Mouse (Mus musculus) embryonic facial prominence, embryonic 12.5 days (tissue): ENCODE measurements around the gene Atg9b. TPM values are rescaled to one million over a fixed set of nuclear protein-coding genes. Genes with fewer than 3 reads are reported as not detected.

Source experiments
- ATAC-seq: fragments of 200-750 bp; cut with Nextera tagmentation; 2 replicates; pipeline ENCODE4 v1.8.0; 2017; ENCODE audit not compliant: insufficient number of reproducible peaks, insufficient read depth, low FRiP score, low TSS enrichment
- H3K27ac ChIP-seq: fragments of 300-500 bp; sonication (generic); 2 replicates; pipeline ENCODE4 v1.5.1; 2016; ENCODE audit warnings: mild to moderate bottlenecking
- H3K27me3 ChIP-seq: fragments of 300-500 bp; sonication (generic); 2 replicates; pipeline ENCODE4 v1.6.1; 2016; ENCODE audit warnings: mild to moderate bottlenecking, moderate library complexity
- H3K36me3 ChIP-seq: fragments of 300-500 bp; sonication (generic); 2 replicates; pipeline ENCODE4 v1.6.1; 2016; ENCODE audit warnings: mild to moderate bottlenecking
- H3K4me1 ChIP-seq: fragments of 300-500 bp; sonication (generic); 2 replicates; pipeline ENCODE4 v1.6.1; 2016
- H3K4me2 ChIP-seq: fragments of 300-500 bp; sonication (generic); replicated peaks from 2 replicates; pipeline ENCODE4 v1.6.1; 2016; ENCODE audit warnings: mild to moderate bottlenecking, moderate library complexity
- H3K4me3 ChIP-seq: fragments of 300-500 bp; sonication (generic); 2 replicates; pipeline ENCODE4 v1.5.1; 2016; ENCODE audit warnings: mild to moderate bottlenecking
- H3K9ac ChIP-seq: fragments of 300-500 bp; sonication (generic); 2 replicates; pipeline ENCODE4 v1.6.1; 2016; ENCODE audit warnings: mild to moderate bottlenecking, moderate library complexity
- H3K9me3 ChIP-seq: fragments of 300-500 bp; sonication (generic); 2 replicates; pipeline ENCODE4 v1.6.1; 2016; ENCODE audit warnings: mild to moderate bottlenecking, moderate library complexity
- WGBS: fragments of 180-500 bp; shearing (Covaris S2); methylation state at CpG from one replicate; pipeline ENCODE4 v1.1.7; 2016; 5-methylcytosine and 5-hydroxymethylcytosine counted together
- polyA plus RNA-seq: library from polyadenylated mRNA; unstranded; fragments of >200 nt; fragmentation: Nextera tagmentation; extraction: Ambion mirVana; gene quantifications from 2 replicates; pipeline ENCODE4 v1.2.1, GENCODE M21; 2016

Gene Atg9b
- polyA plus RNA-seq, 1 experiment from 2014 or later = 0.47 TPM

DNA sequence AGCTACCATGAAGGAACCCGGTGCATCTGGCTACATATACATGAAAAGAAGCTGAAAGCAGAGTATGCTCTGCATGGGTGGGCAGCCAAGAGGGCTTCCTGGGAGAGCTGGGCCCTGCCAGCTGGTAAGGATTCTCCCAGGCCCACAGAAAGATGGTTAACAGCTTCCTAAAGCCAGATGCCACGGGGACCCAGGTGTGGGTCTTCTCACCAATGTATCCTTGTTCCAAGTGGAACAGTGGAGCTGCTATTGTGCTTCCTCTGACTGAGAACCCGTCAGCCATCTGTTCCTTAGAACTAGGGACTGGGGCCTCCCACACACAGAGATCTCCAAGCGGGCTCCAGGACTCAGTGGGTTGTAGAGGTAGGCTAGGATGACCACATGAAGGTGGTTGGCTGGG, 35.2 kb downstream of the Atg9b start:
- peaks cover 24% of the 10 kb centered on the region for H3K27me3 ChIP-seq
- no peak overlapping the region for H3K4me2 ChIP-seq
- WGBS = 58% methylated on average over 4 of the region's 4 CpGs
- ATAC-seq = no peak
- H3K4me1 ChIP-seq = peaks cover 16% of the 10 kb centered on the region
- no peak overlapping the region for H3K4me3 ChIP-seq
- H3K36me3 ChIP-seq = no peaks in the 10 kb centered on the region
- H3K27ac ChIP-seq = no peak overlapping the region
- no peaks in the 10 kb centered on the region for H3K9me3 ChIP-seq
- no peak overlapping the region for H3K9ac ChIP-seq

GRCm38 (mm10) chr5:24353327-24353726, 38.6 kb downstream of the Atg9b start:
- H3K9ac ChIP-seq = no peak overlapping the region
- peak overlapping the region; percentile 81 for H3K27ac ChIP-seq
- no peaks in the 10 kb centered on the region for H3K36me3 ChIP-seq
- 31% methylated on average over 4 of the region's 4 CpGs for WGBS
- 0 out of 2 replicates have a peak overlapping the region, but pooled peaks have one; percentile 63 for H3K4me3 ChIP-seq
- H3K4me2 ChIP-seq = no peak overlapping the region
- no peak for ATAC-seq
- no peaks in the 10 kb centered on the region for H3K9me3 ChIP-seq
- H3K27me3 ChIP-seq = peaks cover 55% of the 10 kb centered on the region
- peaks cover 28% of the 10 kb centered on the region for H3K4me1 ChIP-seq

DNA sequence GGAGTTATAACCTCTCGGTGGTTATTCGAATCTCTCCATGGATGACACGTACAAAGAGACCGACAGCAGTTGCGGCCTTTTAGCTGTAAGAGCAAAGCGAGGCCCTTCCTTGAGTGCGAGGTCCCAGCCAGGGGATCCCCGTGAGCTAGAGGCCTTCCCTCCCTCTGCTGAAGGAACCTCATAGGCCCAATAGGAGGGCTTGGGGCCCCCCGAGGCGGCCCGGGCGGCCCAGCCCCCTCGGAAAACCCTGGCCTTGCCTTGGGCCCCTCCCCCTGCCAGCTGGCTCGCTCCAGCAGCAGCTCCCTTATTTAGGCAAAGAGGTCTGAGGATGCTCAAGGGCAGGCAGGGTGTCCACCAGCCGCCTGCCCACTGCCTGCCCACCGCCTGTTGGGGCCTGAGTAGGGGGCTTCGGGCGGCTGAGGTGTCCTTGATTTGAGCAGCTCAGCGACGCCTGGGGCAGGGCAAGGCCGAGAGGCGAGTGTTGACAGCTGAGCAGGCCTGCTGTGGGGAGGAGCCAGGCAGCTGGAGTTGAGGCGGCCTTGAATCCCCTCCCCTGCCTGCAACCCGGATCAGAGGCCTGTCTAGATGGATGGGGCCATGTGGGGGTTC, 39.6 kb downstream of the Atg9b start:
- peak overlapping the region; percentile 16; the same call in 1 of the 2 replicates for H3K9ac ChIP-seq
- H3K27ac ChIP-seq = peak overlapping the region; percentile 81
- peaks cover 65% of the 10 kb centered on the region for H3K27me3 ChIP-seq
- peak; percentile 62 for ATAC-seq
- peak overlapping the region; percentile 63 for H3K4me3 ChIP-seq
- H3K36me3 ChIP-seq = no peaks in the 10 kb centered on the region
- WGBS = 2% methylated on average over 24 of the region's 24 CpGs
- H3K4me1 ChIP-seq = peaks cover 28% of the 10 kb centered on the region
- H3K4me2 ChIP-seq = peak overlapping the region; percentile 99
- no peaks in the 10 kb centered on the region for H3K9me3 ChIP-seq

GRCm38 (mm10) chr5:24351701-24352171, 40.2 kb downstream of the Atg9b start:
- Histone ChIP-seq H3K36me3 (no peaks in the 10 kb centered on the region), H3K4me2 (peak overlapping the region; percentile 99), H3K4me1 (peaks cover 28% of the 10 kb centered on the region), H3K27me3 (peaks cover 70% of the 10 kb centered on the region), H3K9me3 (no peaks in the 10 kb centered on the region), H3K9ac (peak overlapping the region; percentile 66; the same call in 1 of the 2 replicates), H3K4me3 (peak overlapping the region; percentile 63), H3K27ac (peak overlapping the region; percentile 81)
- WGBS = 0% methylated on average over 40 of the region's 41 CpGs
- ATAC-seq = peak; percentile 68

DNA sequence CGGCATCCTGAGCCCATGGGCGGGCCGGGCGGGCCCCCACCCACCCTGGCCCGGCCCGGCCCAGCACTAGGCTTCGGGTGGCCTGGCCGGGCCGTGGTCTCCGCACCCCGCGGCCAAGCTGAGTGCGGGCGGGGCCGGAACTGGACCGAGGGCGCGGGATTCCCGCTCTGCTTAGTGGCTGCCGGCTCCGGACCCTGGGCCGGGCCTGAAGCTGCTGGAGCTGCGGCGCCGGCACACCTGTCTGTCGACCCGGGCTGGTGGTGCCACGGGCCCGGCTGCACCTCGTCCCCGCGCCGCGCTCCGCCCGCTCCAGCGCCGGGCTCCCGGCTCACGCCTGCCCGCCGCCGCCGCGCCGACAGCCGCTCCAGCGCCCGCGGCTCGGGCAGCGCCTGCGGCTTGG, 40.7 kb downstream of the Atg9b start, which contains the start of gene Kcnh2:
Kcnh2 (minus strand) TSS at position 327 of the 400 bp plus-strand sequence.
- no peaks in the 10 kb centered on the region for H3K36me3 ChIP-seq
- H3K4me2 ChIP-seq = peak within 1 kb of the TSS; percentile 99
- H3K4me1 ChIP-seq = peaks cover 28% of the 10 kb centered on the region
- H3K27ac ChIP-seq = peak within 1 kb of the TSS; percentile 81
- under 1% methylated on average over 23 of the region's 53 CpGs for WGBS
- peak; percentile 12; the same call in 1 of the 2 replicates for ATAC-seq
- peak within 1 kb of the TSS; percentile 63 for H3K4me3 ChIP-seq
- H3K9ac ChIP-seq = peak within 1 kb of the TSS; percentile 66
- peaks cover 73% of the 10 kb centered on the region for H3K27me3 ChIP-seq
- no peaks in the 10 kb centered on the region for H3K9me3 ChIP-seq

DNA sequence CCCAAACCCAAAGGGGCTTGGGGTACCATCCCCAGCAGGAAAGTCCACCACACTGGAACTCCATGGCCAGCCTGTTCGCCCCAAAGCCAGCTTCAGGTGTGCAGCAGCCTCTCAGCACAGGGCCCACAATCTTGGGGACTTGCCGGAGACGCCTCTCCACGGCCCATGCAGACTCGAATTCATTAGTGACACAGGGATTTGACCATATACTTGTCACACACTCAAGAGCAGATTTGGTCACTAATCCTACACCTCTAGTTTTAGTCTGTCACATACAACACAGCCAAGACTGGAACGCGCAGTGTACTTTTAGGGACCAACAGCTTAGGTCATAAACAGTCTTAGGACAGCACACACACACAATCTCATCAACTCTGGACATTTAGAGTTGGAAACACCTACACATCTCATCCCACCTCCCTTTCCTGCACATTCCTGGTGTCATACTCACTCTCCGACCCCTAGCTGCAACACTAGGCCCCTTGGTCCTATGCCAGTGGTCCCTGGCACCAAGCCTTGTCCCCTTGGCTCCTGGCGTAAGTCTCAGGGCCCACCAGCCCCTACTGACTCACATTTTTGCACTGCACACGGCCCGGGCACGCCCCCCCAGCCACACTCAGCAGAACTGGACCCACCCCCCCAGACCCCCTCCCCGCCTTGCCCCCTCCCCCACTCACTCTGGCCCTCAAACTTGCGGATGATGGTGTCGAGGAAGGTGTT, 41.3 kb downstream of the Atg9b start:
- WGBS = 43% methylated on average over 14 of the region's 15 CpGs
- H3K4me1 ChIP-seq = peaks cover 28% of the 10 kb centered on the region

GRCm38 (mm10) chr5:24350073-24350472, 41.9 kb downstream of the Atg9b start:
- peaks cover 28% of the 10 kb centered on the region for H3K4me1 ChIP-seq
- peak overlapping the region; percentile 63; the same call in 1 of the 2 replicates for H3K4me3 ChIP-seq
- 53% methylated on average over 3 of the region's 3 CpGs for WGBS
- H3K4me2 ChIP-seq = peak overlapping the region; percentile 99
- no peak overlapping the region for H3K9ac ChIP-seq
- H3K27ac ChIP-seq = no peak overlapping the region
- no peaks in the 10 kb centered on the region for H3K9me3 ChIP-seq
- no peaks in the 10 kb centered on the region for H3K36me3 ChIP-seq
- ATAC-seq = no peak
- peaks cover 77% of the 10 kb centered on the region for H3K27me3 ChIP-seq

More for the DNA sequence above, 41.3 kb downstream of the Atg9b start:
- Histone ChIP-seq H3K9ac (peak overlapping the region; percentile 66), H3K27me3 (peaks cover 75% of the 10 kb centered on the region), H3K9me3 (no peaks in the 10 kb centered on the region), H3K4me3 (peak overlapping the region; percentile 63), H3K4me2 (peak overlapping the region; percentile 99), H3K36me3 (no peaks in the 10 kb centered on the region), H3K27ac (peak overlapping the region; percentile 60; the same call in 1 of the 2 replicates)
- ATAC-seq = no peak

DNA sequence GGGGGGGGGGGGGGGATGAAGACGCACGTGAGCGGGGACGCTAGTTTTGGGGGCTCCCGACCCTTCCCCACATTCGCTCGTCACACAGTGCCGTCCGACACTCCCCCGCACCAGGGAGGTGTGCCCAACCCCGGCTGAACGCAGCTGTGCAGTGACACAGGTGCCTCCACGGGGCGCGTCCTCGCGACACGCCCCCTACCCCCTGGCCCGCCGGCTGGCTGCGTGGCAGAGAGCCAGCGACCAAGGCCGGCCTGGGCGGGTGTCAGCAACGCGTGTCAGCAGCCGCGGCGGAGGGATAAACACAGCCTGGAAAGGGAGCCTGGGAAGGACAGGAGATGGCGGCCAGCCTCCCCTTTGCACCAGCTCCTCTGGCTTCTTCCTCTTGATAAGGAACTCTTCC, 43.4 kb downstream of the Atg9b start:
- WGBS = under 1% methylated on average over 30 of the region's 30 CpGs
- Histone ChIP-seq H3K9me3 (no peaks in the 10 kb centered on the region), H3K4me2 (peak overlapping the region; percentile 97), H3K9ac (peak overlapping the region; percentile 47; the same call in 1 of the 2 replicates), H3K36me3 (no peaks in the 10 kb centered on the region), H3K27me3 (peaks cover 76% of the 10 kb centered on the region), H3K27ac (no peak overlapping the region), H3K4me3 (peak overlapping the region; percentile 42), H3K4me1 (peaks cover 40% of the 10 kb centered on the region)
- no peak for ATAC-seq

GRCm38 (mm10) chr5:24348128-24348527, 43.8 kb downstream of the Atg9b start:
- Histone ChIP-seq H3K4me3 (peak overlapping the region; percentile 42), H3K9ac (peak overlapping the region; percentile 47), H3K27me3 (peaks cover 72% of the 10 kb centered on the region), H3K9me3 (no peaks in the 10 kb centered on the region), H3K4me2 (peak overlapping the region; percentile 97), H3K4me1 (peaks cover 40% of the 10 kb centered on the region), H3K27ac (no peak overlapping the region), H3K36me3 (no peaks in the 10 kb centered on the region)
- 1% methylated on average over 41 of the region's 41 CpGs for WGBS
- no peak for ATAC-seq

DNA sequence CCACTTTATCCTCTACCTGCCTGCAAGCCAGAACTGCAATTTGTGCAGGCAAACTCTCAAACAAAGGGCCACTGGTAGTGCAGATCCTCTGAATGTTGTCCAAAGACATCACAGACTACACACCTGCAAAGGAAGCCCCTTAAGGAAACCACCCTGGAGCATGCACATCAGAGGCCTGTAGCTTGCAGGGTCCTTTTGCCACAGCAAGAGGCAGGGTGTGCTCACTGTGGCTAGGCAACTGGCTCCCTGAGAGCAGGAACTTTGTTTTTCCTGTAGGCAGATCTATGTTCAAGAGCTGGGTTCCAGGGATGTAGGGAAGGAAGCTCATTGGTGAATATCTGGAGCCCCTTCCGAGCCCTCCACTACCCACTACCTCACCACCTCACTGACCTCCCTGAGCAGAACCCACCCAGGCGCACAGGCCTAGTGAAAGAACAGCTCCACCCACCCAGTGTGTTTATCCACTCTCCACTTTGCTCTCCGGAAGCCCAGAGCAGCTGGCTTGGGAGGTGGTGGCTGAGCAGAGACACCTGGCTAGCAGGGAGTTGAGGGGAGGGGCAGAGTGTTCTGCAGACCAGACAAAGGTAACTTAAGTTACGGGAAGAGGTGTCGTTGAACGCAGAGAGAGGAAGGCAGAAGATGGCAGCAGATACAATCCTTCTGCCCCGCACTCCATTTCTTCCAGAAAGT, 44.6 kb downstream of the Atg9b start:
- Histone ChIP-seq H3K27ac (no peak overlapping the region), H3K4me3 (no peak overlapping the region; the same call in 1 of the 2 replicates), H3K9me3 (no peaks in the 10 kb centered on the region), H3K27me3 (peaks cover 65% of the 10 kb centered on the region), H3K9ac (no peak overlapping the region), H3K4me1 (peaks cover 32% of the 10 kb centered on the region), H3K36me3 (no peaks in the 10 kb centered on the region), H3K4me2 (peak overlapping the region; percentile 97)
- 46% methylated on average over 7 of the region's 7 CpGs for WGBS
- no peak for ATAC-seq

DNA sequence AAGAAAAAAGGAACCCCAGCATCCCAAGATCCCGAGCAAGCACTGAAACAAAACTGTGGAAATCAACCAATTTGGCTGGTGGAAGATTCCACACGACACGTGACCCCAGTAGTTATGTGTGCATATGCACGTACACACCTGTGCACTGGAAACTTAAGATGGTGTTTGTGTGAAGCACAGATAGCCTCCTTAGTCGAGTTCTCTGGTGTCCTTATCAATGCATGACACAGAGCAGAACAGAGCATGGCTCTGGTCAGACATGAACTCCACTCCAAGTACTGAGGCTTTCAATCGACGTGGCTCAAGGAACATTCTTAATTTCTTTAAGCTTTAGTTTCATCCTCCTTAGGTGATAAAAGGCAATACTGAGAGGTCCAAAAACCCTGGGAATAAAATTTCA, 45.6 kb downstream of the Atg9b start:
- ATAC-seq = no peak
- H3K36me3 ChIP-seq = no peaks in the 10 kb centered on the region
- no peaks in the 10 kb centered on the region for H3K9me3 ChIP-seq
- no peak overlapping the region for H3K9ac ChIP-seq
- peaks cover 62% of the 10 kb centered on the region for H3K27me3 ChIP-seq
- peaks cover 26% of the 10 kb centered on the region for H3K4me1 ChIP-seq
- no peak overlapping the region for H3K4me3 ChIP-seq
- 81% methylated on average over 7 of the region's 7 CpGs for WGBS
- no peak overlapping the region for H3K27ac ChIP-seq
- H3K4me2 ChIP-seq = no peak overlapping the region
